Comparison of ENCODE assay signal across 12 mouse cellular contexts in genomic region chr4:11885499-11885898, GRCm38 (mm10).
A peak's percentile ranks its signal among the peaks of the same experiment; 100 is the strongest.
DNase-seq lines count a peak whose midpoint lies in the region; ATAC-seq and TF ChIP-seq lines count a peak whose summit lies in the region.
"Had no signal": no experiment of that assay in that cellular context is flagged by ENCODE, and none has a peak within 500 bp of the region (broad histone marks: within the 10 kb centered on the region; RNA-seq: fewer than 3 reads in every experiment).

No protein-coding gene starts in this region.

- H3K9me3 ChIP-seq in embryonic facial prominence, embryonic 10.5 days, result no peaks in the 10 kb centered on the region
- H3K9me3 ChIP-seq in heart, embryonic 12.5 days (replicated peaks), result no peaks in the 10 kb centered on the region
- no peaks in the 10 kb centered on the region for H3K9me3 ChIP-seq in limb, embryonic 12.5 days
- H3K9me3 ChIP-seq: hindbrain, embryonic 13.5 days; liver, embryonic 15.5 days; midbrain, embryonic 10.5 days had no signal

- DNase-seq in embryo, embryonic 10 days (ENCODE audit: low spot score), result peak; percentile 40
- DNase-seq in embryo, embryonic 9.5 days (ENCODE audit: extremely low spot score), result no peak
- DNase-seq in embryonic facial prominence, embryonic 10.5 days (ENCODE audit: low spot score), result peak; percentile 22
- no peak for DNase-seq in cerebellum, adult 2 months
- DNase-seq: cerebellum, postnatal 14 days had no signal

- no peak for TF ChIP-seq POLR2A in cerebellum, adult 2 months (IDR thresholded peaks at IDR 0.05; ENCODE audit: borderline replicate concordance, insufficient read depth, low read length)

- H3K4me3 ChIP-seq in embryonic facial prominence, embryonic 10.5 days, result no peak overlapping the region
- H3K4me3 ChIP-seq in heart, embryonic 12.5 days, result no peak overlapping the region
- H3K4me3 ChIP-seq in limb, embryonic 12.5 days (replicated peaks), result no peak overlapping the region
- H3K4me3 ChIP-seq in cerebellum, adult 2 months (replicated peaks; ENCODE audit: insufficient read depth, low read depth, low read length), result no peak overlapping the region
- H3K4me3 ChIP-seq: hindbrain, embryonic 13.5 days; liver, embryonic 15.5 days; midbrain, embryonic 10.5 days had no signal

- WGBS in embryonic facial prominence, embryonic 10.5 days, result 78% methylated on average over 4 of the region's 4 CpGs
- 68% methylated on average over 4 of the region's 4 CpGs for WGBS in heart, embryonic 12.5 days
- 55% methylated on average over 4 of the region's 4 CpGs for WGBS in limb, embryonic 12.5 days
- 86% methylated on average over 4 of the region's 4 CpGs for WGBS in cerebellum, adult 2 months

- no peaks in the 10 kb centered on the region for H3K27me3 ChIP-seq in embryonic facial prominence, embryonic 10.5 days (replicated peaks; ENCODE audit: low read depth, poor library complexity, severe bottlenecking)
- no peaks in the 10 kb centered on the region for H3K27me3 ChIP-seq in heart, embryonic 12.5 days (replicated peaks)
- no peaks in the 10 kb centered on the region for H3K27me3 ChIP-seq in limb, embryonic 12.5 days
- no peaks in the 10 kb centered on the region for H3K27me3 ChIP-seq in cerebellum, adult 2 months (ENCODE audit: control insufficient read depth, insufficient read depth, low read length)
- H3K27me3 ChIP-seq: hindbrain, embryonic 13.5 days; liver, embryonic 15.5 days had no signal

- H3K9ac ChIP-seq in heart, embryonic 12.5 days, result no peak overlapping the region
- no peak overlapping the region for H3K9ac ChIP-seq in limb, embryonic 12.5 days (replicated peaks)
- H3K9ac ChIP-seq: hindbrain, embryonic 13.5 days; liver, embryonic 15.5 days had no signal

- H3K4me1 ChIP-seq in embryonic facial prominence, embryonic 10.5 days, result peaks cover 17% of the 10 kb centered on the region
- peaks cover 33% of the 10 kb centered on the region for H3K4me1 ChIP-seq in heart, embryonic 12.5 days (replicated peaks)
- peaks cover 13% of the 10 kb centered on the region for H3K4me1 ChIP-seq in limb, embryonic 12.5 days (replicated peaks)
- no peaks in the 10 kb centered on the region for H3K4me1 ChIP-seq in cerebellum, adult 2 months (ENCODE audit: control insufficient read depth, insufficient read depth, low read length)
- H3K4me1 ChIP-seq: liver, embryonic 15.5 days had no signal

- H3K4me2 ChIP-seq in heart, embryonic 12.5 days, result peak overlapping the region; percentile 19
- H3K4me2 ChIP-seq in limb, embryonic 12.5 days, result no peak overlapping the region
- H3K4me2 ChIP-seq: hindbrain, embryonic 13.5 days; liver, embryonic 15.5 days had no signal

- TF ChIP-seq CTCF in cerebellum, adult 2 months (IDR thresholded peaks at IDR 0.05; ENCODE audit: borderline replicate concordance, insufficient read depth, low read depth, low read length), result no peak

- no peak for ATAC-seq in heart, embryonic 12.5 days (ENCODE audit: insufficient number of reproducible peaks, low FRiP score)
- 0 out of 2 replicates have a peak, but pooled peaks have one; percentile 13 for ATAC-seq in limb, embryonic 12.5 days (ENCODE audit: insufficient number of reproducible peaks, insufficient read depth, low FRiP score, low TSS enrichment, low read depth)
- no peak for ATAC-seq in megakaryocyte progenitor cell, adult 5-6 weeks (replicated peaks; ENCODE audit: poor library complexity)
- ATAC-seq in erythroblast, adult 5-6 weeks (replicated peaks; ENCODE audit: low FRiP score, poor library complexity, severe bottlenecking), result no peak

- H3K27ac ChIP-seq in embryonic facial prominence, embryonic 10.5 days (replicated peaks), result no peak overlapping the region
- peak overlapping the region; percentile 81 for H3K27ac ChIP-seq in heart, embryonic 12.5 days (ENCODE audit: poor library complexity, severe bottlenecking)
- H3K27ac ChIP-seq in limb, embryonic 12.5 days, result no peak overlapping the region
- no peak overlapping the region for H3K27ac ChIP-seq in cerebellum, adult 2 months (ENCODE audit: insufficient read depth, low read length)
- H3K27ac ChIP-seq: hindbrain, embryonic 13.5 days; liver, embryonic 15.5 days had no signal

- H3K36me3 ChIP-seq in embryonic facial prominence, embryonic 10.5 days (replicated peaks), result no peaks in the 10 kb centered on the region
- H3K36me3 ChIP-seq in heart, embryonic 12.5 days, result no peaks in the 10 kb centered on the region
- no peaks in the 10 kb centered on the region for H3K36me3 ChIP-seq in limb, embryonic 12.5 days
- H3K36me3 ChIP-seq: hindbrain, embryonic 13.5 days; liver, embryonic 15.5 days; midbrain, embryonic 10.5 days had no signal

Comparison
In these comparisons a context has a peak if more than half of its experiments do, and no peak if none do; other contexts are left out.
1. DNase-seq: peak in embryo, embryonic 10 days (single experiment) and embryonic facial prominence, embryonic 10.5 days (single experiment); none in embryo, embryonic 9.5 days (single experiment) and cerebellum, adult 2 months (0 of 2).